Mouse (Mus musculus) naive thymus-derived CD4-positive, alpha-beta T cell, adult 2 months (primary cell): ENCODE measurements around the gene Ces3a.
"Not testable (repeated sequence)": the region's sequence is repeated elsewhere in the genome, so short reads cannot be mapped to it uniquely, and the experiment has no call there.

ENCODE experiments used
- DNase-seq: peaks from one replicate; pipeline ENCODE4 v3.0.0-alpha.2; 2011; ENCODE audit warnings: low read depth

The Ces3a gene

DNA sequence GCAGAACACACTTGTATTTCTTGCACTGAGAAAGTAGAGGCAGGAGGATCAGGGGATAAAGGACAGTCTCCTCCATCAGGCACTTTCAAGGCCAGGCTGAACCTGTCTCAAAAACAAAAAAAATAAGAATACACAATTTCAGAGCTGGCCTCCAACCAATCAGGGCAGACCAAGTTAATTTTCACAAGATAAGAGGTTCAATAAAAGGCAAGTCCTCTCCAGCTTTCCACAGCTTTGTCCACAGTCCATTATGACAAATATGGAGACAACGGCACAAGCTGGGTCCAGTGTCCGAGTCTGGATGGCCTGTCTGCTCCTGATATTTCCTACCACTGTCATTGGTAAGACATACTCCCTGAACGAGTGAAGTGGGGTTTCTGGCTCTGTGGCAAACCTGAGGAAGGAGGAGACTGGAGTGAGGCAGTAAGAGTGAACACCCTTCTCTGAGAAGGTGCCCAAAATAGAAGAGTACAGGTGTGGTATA, at the start of gene Ces3a:
Gene Ces3a (plus strand): TSS at position 231 of the 484 bp plus-strand sequence.
- DNase-seq: no peak

DNA sequence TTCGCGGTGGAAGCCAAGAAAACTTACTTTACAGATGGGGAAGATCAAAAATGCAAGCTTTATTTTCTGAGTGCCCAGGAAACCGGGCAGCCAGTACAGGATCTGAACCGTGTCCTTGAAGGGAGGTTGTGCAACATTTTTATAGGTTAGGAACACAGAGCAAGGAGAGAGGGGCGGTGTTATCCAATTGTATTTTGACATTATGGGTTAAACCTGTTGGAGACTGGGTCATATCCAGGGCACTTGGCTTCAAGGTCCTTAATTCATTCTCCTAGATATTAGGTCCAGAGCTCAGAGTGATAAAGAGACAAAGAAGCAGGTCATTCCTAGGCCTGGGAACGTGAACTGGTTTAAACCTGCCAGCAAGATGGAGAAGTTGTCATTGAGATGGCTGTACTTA, 49.2 kb upstream of the Ces3a start:
- no peak for DNase-seq

DNA sequence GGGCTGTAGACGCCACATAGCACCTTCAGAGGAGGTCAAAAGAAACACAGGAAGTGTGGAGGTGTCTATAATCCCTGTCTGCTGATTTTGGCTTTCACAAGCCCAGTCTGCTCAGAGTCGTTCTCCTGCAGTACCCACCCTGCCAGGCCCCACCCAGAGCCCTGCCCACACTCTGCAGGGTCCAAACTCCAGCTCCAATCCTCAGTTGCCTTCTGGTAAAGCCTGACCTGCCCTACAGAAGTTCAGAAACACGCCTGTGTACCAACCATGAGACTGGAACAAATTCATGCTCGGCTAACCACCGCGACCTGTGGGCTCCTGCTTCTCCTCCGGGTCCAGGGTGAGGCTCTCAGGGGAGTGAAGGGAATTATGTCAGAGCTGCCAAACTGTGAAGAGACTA, 47.8 kb upstream of the Ces3a start, which contains the start of gene Ces2h:
Gene Ces2h (plus strand): TSS at position 268 of the 400 bp plus-strand sequence.
- no peak for DNase-seq

DNA sequence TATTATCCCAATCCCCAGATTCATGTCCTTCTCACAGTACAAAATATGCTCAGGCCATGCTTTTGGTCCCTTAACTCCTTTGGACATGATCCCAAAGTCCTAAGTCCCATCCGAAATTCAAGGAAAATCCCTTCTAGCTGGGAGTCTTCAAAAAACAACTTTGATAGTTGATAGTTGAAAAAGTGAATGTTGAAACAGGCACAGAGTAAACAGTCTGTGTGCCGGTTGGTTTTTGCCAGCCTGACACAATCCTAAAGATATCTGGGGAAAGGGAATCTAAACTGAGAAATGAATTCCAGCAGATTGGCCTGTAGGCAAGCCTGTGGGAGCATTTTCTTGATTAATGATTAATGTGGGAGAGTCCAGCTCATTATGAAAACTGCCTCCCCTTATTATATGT, 38.4 kb upstream of the Ces3a start:
- DNase-seq: no peak

DNA sequence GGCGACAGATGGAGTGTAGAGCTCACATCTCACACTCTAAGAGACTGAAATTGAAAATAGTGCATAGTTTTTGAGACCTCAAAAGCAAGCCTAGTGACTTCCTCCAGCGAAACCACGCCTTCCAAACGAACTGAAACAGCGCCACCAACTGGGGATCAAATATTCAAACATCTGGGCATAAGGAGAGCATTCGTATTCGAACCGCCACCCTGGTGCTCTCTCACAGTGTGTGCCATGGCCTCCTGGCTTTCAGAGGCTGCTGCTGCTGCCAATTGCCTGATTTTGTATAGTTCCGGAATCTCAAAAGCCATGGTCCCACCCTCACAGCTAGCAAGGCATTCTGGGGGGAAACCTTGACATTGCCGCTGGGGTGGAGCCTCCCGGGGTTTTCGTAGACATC, 37.3 kb upstream of the Ces3a start:
- DNase-seq: no peak

DNA sequence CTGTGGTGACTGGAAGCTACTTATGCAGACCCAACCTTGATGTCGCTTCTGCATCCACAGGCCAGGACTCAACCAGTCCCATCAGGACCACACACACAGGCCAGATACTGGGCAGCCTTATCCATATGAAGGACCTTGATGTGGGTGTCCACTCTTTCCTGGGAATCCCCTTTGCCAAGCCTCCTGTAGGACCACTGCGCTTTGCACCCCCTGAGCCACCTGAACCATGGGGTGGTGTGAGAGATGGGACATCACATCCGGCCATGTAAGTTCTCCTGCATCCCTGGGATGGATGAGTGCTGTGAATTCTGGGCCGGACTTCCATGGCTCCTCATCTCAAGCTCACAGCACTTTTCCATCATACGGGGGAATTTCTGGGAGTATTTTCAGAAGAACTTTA, 34.0 kb upstream of the Ces3a start:
- DNase-seq: no peak

DNA sequence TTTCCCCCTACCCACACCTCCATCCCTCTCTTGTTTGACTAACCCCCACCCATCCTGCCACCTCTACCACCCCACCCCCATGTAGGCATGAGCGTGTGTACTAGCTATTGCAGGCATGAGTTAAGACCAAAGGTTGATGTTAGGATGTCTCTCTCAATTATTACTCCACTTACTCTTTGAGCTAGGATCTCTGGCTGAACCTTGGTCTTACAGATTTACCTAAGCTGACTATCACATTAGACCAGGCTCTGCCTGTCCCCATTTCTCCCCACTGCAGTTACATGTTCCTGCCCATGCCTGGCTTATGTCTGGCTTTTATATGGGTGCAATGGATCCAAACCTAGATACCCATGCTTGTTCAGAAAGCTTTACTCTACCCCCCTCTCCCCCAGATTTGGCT, 26.4 kb upstream of the Ces3a start:
- DNase-seq: no peak

DNA sequence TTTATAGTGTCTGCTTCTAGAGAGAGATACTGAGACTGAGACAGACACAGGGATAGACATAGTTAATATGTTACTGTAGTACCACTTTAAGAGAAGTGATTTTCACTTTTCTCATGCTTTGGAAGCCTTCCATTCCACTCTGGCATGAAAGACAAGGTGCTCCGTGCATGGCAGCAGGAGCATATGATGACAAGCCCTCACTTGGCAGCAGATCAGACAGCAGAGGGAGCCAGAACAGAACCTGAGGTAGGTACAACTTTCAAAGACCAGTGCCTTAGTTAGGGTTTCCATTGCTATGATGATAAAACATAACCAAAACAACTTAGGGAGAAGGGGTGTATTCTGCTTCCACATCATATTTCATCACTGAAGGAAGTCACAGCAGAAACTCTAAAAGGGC, 25.3 kb upstream of the Ces3a start:
- DNase-seq: no peak

DNA sequence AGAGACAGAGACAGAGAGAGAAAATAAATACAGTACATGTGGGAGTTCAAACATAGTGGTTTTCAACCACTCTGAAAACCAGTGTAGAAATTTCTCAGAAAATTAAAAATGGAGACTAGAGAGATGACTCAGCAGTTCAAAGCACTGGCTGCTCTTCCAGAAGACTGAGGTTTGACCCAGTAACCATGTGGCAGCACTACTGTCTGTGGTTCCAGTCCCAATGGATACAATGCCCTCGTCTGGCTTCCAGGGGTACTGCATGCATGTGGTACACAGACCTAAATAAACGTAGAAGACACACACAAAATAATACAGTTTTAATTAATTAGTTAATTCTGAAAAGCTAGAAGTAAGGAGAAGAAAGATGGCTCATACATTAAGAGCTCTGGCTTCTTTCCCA, 23.4 kb upstream of the Ces3a start:
- DNase-seq: no peak

DNA sequence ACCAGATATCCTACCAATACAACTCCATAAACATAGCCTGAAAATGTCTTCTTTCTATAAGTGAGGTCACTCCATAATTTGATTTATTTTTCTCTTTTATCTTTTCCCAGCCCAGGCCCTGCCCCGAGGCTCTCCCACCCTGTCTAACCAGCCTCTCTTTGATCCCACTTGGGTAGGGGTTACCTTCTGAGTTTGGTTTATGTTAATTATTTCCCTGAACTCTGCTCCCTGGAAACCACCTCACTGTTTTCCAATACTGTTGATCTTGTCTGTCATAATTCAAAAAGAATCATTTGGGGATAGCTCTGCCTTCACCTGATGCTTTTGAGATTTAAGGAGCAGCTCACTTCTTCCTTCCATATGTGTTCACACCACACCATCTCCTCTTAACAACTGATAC, 4.9 kb upstream of the Ces3a start:
- DNase-seq: no peak

DNA sequence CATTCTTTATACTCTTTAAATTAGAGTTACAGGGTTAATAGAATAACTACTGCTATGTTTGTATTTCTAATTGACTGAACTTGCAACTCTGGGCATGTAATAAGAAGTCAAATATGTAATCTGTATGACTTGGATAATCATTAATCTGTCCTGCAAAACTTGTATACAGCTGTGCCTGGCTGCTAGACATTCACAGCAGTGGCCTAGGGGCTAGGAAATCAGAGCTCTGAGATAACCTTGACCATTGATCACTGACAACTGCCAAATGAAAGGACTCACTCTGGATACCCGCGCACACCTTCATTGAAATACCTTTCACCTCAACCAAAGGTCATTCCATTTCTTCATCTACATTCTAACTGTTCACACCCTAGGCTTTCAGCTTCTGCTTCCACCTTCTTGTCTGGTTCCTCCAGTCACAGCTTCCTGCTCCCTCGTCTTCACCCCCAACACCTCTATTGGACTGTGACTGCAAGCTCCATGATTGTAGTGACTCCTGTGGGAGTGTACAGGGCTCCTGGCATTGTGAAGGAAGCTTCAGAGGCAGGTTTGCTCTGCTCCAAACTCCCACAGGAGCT, 2.5 kb upstream of the Ces3a start:
- DNase-seq: no peak

DNA sequence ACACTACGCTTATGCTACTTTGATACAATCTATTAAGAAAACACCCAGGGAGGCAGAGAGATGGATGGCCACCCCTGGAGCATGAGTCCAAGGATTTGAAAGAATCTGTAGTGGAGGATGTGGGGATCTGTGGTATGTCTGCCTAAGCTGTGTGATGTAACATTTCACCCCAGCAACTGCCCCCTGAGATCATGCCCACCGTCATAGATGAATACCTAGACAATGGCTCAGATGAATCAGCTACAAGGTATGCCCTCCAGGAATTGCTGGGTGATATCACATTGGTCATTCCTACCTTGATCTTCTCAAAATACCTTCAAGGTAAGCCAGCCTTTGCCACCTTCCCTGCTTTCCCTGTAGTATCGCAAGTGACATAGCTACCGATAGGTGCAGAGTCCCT, 7.8 kb downstream of the Ces3a start:
- DNase-seq: no peak

DNA sequence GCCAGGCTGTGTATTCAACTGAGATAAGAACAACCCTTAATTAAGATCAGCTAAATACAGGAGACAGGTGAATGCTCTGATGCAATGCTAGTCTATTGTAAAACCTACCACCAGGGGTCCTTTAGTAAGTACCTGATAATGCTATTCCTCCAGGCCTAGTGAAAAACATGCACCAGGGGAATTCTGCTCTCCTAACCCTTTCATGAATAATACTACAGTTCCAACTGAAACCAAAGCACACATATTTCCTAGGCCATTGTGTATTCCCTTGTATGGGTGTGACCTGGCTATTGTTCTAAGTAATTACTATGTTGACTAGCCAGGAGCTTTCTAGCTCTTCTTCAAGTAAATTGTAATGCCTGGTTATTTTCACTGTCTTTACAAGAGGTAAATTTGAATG, 11.7 kb downstream of the Ces3a start:
- no peak for DNase-seq

DNA sequence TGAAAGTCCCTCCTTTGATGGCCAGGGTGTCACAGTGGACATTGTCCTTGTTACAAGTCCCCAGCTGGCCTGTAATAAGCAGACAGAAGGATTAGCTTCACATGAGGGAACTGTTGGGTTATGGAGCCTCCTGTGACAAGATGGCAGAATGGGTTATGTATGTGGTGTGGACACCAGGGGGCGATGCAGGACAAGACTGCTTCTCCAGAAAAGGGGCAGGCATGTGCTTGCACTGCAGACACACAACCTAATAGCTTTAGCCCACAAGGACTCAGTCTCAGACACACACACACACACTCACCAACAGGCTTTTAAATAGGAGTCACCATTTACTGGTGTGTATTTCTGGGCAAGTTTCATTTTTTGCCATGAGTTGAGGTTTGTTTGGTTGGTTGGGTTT, 18.4 kb downstream of the Ces3a start:
- peak; percentile 23 for DNase-seq

DNA sequence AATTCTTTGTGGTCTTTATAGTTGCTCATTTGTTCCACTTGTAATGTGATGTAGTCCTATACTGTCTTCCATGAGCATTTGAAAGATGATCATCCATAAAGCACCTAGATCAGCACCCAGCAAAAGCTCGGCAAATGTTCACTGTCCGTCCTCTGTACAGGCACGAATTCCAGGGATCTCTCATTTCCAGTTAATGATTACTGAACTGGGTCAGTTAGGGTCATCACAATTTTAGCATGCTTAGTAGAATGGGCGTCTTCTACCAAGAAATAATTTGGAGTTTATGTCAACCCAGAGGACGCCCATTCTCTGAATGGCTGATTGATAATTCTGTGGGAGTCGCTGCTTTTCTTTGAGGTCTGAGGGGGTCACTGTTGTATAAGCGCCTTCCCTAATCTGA, 19.5 kb downstream of the Ces3a start:
- DNase-seq: not testable (repeated sequence)

DNA sequence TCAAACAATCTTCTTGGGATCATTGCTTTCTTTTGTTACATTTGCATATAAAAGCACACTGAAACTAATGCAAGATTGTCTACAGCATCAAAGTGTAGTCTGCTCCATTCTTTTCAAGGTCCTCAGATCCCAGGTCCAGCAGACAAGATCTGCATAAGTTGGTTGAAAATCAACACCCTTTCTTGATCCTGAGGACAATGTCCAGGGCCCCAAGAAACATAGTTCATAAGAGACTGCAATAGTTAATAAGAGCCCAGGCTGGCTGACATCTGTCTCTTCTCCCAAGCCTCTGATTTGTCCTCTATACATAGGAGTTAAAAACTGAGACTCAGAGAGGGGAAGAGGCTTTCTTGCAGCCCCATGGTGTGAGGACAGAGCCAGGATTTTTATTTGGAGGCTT, 20.6 kb downstream of the Ces3a start:
- no peak for DNase-seq

DNA sequence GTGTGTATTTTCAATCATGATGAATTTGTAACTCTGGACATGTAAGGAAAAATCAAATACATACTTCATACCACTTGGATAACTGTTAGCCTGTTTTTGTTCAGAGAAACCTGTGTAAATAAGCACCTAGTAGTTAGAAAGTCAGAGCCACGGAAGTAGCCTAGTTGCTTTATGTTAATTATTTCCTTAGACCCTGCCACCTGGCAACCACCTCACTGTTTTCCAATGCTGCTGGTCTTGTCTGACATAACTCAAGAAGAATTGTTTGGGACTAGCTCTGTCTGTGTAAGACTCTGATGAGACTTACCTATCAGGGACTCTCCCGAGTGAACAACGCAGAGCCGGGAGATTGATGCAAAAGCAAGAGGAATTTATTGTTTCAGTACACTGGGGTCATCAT, 28.2 kb downstream of the Ces3a start:
- no peak for DNase-seq

DNA sequence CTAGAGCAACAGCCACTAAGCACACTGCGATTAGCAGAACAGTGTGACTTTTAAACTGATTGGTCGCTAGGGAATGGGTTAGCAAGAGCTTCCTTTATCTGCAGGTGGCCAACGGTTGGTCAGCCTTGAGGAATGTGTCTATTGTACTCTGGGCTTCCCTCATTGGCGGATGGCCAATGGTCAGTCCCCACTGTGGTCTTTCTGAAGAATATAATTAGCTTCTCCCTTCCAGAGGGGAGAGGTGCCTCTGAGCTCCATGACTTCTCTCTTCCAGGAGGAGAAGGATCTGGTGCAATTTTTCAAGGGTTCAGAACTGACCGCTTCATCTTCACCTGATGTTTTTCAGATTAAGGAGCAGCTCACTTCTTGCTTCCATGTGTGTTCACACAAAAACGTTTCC, 28.7 kb downstream of the Ces3a start:
- DNase-seq: no peak

DNA sequence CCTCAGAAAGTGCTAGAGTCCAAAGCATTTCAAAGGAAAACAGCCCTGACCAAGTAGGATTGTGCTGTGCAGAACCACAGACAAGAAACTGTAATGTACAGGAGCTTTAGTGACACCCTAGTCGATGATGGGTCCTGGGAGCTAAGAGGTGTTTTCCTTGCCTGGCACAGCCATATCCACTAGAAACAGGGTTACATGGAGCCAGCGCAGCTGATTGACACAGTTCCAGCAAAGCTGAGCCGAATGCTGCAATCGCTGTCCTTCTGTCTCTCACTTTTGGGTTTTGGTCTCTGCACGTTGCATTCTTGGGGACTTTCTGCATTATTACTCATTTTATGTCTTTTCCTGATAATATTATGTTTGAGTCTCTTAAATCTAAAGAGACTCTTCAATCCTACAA, 30.2 kb downstream of the Ces3a start:
- no peak for DNase-seq

DNA sequence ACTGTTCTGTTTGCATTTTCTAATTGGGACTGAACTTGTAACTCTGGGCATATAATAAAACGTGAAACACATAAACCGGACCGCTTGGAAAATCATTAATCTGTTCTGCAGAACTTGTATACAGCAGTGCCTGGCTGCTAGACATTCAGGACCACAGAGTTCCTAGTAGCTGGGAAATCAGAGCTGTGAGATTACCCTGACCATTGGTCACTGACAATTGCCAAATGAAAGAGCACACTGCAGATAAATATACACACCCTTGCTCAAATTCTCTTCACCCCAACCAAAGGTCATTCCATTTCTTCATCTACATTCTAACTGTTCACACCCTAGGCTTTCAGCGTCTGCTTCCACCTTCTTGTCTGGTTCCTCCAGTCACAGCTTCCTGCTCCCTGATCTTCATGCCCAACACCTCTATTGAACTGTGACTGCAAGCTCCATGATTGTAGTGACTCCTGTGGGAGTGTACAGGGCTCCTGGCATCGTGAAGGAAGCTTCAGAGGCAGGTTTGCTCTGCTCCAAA, 32.5 kb downstream of the Ces3a start:
- no peak for DNase-seq

DNA sequence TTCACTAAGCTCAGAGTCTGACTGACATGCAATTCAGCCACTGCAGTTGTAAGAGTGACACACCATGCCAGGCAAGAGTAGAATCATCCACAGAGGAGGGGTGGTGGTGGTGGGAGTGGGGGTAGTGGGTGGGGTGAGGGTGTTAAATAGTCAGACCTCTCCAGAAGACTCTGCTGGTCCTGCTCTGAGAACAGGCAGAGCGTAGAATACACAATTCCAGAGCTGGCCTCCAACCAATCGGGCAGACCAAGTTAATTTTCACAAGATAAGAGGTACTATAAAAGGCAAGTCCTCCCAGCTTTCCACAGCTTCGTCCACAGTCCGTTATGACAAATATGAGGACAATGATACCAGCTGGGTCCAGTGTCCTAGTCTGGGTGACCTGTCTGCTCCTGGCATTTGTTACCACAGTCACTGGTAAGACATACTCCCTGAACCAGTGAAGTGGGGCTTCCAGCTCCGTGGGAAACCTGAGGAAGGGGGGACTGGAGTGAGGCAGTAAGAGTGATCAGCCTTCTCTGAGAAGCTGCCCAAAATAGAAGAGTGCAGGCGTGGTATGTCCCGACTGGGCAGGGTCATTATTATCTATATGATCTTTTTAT, 35.1 kb downstream of the Ces3a start, which contains the start of gene Ces3b:
Gene Ces3b (plus strand): TSS at position 305 of the 602 bp plus-strand sequence.
- DNase-seq: no peak

DNA sequence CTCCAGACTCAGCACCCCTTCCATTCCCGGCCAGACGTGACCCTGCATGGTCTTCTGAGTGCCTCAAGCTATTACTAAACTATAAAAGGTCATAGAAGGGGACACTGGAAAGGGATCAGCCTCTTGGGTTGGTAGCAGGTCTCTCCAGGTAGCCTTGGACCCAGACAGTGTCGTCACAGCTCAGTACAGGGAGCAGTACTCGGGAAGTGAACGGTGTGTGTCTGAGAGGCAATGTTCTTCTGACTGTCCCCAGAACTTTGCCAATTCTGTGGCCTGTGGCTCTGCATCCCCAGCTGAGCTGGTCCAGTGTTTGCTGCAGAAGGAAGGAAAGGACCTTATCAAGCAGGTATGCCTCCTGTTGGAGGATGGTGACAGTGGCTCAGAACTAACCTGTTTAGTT, 39.8 kb downstream of the Ces3a start:
- not testable (repeated sequence) for DNase-seq

DNA sequence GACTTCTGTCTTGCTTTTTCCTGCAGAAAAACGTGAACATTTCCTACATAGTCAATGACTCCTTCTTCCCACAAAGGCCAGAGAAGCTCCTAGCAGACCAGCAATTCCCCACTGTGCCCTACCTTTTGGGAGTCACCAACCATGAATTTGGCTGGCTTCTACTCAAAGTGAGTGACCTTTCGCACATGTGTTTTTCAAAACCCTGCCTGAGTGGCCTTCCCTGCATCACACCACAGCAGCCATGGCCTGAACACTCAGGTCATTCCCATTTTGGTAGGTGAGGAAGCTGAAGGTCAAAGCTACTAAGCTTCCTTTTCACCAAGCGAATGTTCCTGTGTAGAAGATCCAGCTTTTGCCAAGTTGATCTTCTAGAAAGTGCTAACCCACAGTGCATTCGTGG, 40.2 kb downstream of the Ces3a start:
- DNase-seq: no peak

DNA sequence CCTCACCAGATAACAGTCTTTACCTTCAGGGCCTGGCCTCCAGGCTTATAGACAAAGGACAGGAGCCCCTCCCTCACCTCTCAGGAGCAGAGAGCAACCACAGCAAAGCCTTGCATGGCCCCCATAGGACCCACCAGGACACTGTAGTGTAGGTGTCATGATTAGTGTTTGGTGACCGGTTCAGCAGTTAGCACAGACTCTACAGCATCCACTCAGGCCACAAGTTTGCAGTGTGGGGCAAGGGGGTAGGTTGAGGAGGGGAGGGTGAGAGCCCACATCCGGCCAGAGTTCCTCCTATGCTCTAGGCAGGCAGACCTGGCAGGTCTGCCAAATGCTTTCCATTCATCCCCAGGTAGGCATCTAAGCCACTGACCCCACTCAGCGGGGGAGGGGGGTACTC, 45.6 kb downstream of the Ces3a start:
- DNase-seq: no peak
